Mouse (Mus musculus) adrenal gland, postnatal 4 days (tissue): ENCODE results near the gene Snrnp35. TPM values are rescaled to one million over a fixed set of nuclear protein-coding genes. Genes with fewer than 3 reads are reported as not detected.
A peak's percentile ranks its signal among the peaks of the same experiment; 100 is the strongest.

ENCODE experiments used
- DNase-seq, 2 experiments: peaks; one replicate each; pipeline ENCODE4 v3.0.0; 2021 to 2022; ENCODE audit warnings: low spot score in 2 of 2, mixed read lengths in 2 of 2
- total RNA-seq, 2 experiments: library from RNA; stranded (reverse); gene quantifications; 2 replicates each; pipeline ENCODE4 v1.2.3; 2021

The Snrnp35 gene
- total RNA-seq, 2 experiments from 2014 or later: 17.6 to 22.7 TPM

DNA sequence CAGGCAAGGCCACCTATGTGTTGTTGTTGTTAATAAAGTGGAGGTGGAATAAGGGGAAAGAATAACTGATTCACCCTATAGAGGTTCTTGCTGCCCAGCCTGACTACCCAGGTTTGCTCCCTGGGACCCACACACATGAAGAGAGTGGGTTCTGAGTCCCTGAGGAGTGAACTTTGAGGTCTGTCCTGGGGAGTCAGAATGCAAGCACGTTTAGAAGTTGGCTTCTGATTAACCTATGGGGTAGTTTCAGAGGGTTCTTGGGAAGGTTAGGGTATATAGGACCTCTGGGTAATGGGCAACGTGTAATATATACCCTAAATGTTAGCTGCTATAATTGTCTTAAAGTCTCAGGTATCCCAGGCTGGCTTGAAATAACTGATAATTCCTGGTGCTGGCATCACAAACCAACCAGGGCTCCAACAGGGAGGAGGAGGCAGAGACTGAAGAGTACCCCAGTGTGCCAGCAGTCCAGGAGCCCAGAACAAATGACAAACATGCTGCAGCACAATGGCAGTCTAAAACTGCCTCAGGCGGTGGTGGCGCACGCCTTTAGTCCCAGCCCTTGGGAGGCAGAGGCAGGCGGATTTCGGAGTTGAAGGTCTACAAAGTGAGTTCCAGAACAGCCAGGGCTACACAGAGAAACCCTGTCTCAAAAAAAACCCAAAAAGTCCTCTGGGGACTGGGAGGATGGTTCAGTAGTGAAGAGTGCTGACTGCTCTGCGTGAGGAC lies 20.5 kb upstream of the Snrnp35 start:
- DNase-seq: no peak

DNA sequence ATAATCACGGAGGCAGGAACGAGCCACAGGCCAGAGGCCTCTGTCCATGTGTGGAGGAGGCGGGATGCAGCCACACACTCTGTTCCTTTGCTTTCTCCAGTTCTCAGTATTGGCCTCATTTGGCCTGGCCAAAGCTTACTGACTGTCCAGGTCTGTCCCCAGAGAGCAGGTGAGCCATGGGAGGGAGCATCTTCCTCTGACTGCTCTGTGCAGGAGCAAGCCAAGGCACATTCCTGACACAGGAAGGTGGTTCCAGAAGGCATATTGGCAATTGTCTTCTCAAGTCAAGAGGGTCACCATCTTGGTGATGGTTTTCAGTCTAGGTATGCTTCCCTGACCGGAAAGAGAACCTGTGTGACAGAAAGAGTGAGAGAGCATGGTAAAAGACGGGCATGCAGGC lies 19.5 kb upstream of the Snrnp35 start:
- DNase-seq: no peak

DNA sequence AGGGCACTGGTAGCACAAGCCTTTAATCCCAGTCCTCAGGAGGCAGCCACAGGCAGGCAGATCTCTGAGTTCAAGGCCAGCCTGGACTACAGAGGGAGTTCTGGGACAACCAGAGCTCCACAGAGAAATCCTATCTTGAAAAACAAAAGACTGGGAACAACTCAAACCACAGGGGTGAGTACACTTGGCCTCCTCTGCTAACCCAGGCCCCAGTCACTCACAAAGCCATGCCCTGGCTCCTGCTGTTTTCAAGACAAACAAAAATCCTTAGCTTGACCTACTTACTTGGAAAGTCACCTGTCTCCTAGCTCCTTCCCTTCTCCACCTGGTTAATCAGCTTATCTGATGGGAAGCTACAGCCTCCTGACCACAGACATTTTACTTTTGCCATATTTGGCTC lies 18.0 kb upstream of the Snrnp35 start:
- no peak for DNase-seq

DNA sequence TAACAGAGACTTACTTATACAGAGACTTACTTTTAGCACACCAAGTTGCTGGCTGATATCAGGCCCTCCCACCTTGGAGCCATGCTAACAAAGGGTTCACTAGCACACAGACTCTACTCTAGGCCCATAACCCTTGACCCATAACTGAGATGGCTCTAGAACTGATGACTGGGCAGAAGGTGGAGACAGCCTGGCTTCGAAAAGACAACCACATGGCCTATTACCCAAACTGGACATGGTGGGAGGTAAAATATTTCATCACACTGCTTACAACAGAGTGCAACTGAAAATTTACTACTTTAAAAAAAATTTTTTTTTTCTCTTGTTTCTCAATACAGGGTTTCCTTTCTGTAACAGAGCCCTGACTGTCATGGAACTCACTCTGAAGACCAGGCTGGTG lies 15.2 kb upstream of the Snrnp35 start:
- no peak for DNase-seq

DNA sequence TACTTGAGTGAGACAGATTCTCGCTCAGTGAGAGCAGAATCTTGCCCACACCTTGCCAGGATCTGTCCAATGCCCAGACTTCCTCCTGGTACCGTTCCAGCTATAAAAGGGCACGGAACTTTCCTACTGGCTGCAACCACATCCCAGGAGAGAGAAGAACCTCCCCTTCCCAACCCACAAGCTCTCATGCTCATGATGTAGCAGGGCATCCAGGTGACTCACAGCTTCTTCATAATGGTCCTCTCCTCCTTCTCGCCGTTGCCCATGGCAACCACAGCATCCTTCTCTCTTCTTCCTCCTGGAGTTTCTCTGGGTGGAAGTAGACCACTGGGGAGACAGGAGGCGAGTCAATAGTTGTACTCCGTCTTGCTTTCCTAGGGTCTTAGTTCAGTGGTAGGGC lies 14.6 kb upstream of the Snrnp35 start:
- DNase-seq: no peak

DNA sequence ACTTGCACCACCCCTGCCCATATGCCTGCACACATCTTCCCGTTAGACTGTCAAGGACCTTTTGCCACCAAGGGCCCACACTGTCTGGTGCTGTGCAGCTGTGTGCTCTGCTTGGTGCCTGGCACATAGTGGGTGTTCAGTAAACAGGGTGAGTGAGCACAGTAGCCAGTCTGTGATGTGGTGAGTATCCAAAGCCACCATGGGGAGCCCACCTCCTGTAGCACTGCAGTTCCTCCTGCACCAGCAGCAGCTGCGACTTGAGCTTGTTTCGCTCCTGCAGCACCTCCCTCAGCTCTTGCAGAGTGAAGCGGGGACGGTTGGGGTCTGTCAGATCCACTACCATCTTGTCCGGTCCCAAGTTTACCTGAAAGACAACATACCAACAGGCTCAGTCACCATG lies 13.4 kb upstream of the Snrnp35 start:
- no peak for DNase-seq

DNA sequence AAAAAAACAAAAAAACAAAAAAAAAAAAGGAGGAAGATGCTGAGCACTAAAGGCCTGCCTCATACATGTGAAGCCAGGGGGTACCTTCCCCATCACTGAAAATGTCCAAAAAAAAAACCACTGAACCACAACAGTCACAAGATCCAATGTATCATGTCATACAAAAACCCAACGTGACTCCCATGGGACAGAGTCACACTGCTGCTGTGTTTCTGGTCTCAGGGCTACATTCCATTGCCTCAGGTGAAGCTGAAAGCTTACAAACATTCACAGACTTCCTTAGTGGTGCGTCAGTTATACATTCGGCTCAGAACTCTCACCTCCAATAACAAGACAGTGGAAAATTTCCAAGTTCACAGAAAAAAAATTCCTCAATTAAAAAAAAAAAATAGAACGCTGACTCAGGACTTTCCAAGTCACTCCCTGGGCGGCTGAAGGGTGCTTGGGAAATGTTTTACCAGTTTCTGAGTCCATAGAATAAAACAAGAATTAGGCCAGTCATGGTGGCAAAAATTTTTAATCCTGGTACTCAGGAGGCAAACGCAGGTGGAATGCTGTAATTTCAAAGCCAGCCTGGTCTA lies 12.3 kb upstream of the Snrnp35 start:
- DNase-seq: no peak

DNA sequence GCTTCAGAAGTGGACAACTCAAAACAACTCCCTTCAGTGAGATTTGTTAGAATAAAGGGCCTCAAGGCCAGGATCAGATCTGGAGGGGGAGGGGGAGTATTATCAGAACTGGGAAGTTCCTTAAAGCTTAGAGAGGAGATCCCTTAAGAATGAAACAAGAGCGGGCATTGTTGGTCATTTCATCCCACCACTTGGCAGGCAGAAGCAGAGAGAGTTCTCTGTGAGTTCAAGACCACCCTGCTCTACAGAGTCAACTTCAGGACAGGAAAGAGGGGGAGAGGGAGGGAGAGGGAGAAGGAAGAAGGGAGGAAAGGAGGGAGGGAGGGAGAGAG lies 4.1 kb upstream of the Snrnp35 start:
- DNase-seq: no peak

DNA sequence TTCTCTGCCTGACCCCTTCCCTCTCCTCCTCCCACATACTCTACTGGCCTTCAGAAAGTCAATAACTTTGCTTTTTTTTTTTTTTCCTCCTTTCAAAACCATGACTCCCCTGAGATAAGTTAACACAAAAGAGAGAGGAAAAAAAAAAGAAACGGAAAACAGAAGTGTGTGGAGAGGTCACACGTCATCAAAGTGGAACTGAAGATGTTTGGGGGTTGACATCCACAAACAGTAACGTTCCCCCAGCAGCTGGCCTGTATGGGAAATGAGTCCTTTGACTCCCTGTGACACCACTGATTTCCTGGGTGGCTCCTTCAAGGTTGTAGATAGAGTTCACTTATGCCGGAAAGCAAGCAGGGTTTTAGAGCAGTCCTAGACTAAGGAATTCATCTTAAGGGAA lies 2.8 kb upstream of the Snrnp35 start:
- DNase-seq: no peak

DNA sequence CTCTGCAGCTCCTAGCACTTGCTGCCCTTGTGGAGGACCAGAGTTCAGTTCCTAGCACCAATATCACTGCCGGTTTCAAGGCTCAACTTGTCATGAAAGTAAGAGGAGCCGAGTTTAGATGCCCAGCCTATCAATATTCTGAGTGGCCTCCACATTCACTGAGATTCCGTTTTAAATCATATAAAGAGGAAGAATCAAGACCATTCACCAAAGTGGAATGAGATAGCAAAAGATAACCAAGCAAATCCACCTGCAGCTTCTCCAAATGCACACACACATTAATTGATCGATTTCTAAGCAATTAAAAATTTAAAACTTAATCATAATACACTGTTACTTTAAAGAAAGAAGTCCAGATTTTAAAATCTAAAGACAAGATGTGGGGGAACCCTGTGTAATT lies 1.2 kb upstream of the Snrnp35 start:
- no peak for DNase-seq

DNA sequence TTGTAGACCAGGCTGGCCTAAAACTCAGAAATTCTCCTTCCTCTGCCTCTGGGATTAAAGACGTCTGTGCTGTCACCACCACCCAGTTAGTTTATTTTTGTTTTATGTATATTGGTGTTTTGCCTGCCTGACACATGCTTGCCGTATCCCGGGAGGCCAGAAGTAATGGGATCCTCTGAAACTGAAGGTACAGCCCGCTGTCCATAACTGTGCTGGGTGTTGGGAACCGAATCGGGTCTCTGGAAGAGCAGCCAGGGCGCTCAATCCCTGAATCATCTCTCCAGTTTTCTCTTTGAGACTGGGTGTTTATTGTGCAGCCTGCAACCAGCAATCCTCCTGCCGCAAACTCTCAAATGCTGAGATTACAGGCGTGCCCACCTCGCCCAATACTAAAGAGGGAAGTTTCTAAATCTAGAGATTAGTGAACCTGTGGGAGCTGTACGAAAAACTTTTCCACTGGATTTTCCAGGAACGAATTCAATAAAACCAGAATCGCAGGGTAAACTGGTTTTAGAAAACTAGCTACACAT lies 433 bp upstream of the Snrnp35 start:
- no peak for DNase-seq

DNA sequence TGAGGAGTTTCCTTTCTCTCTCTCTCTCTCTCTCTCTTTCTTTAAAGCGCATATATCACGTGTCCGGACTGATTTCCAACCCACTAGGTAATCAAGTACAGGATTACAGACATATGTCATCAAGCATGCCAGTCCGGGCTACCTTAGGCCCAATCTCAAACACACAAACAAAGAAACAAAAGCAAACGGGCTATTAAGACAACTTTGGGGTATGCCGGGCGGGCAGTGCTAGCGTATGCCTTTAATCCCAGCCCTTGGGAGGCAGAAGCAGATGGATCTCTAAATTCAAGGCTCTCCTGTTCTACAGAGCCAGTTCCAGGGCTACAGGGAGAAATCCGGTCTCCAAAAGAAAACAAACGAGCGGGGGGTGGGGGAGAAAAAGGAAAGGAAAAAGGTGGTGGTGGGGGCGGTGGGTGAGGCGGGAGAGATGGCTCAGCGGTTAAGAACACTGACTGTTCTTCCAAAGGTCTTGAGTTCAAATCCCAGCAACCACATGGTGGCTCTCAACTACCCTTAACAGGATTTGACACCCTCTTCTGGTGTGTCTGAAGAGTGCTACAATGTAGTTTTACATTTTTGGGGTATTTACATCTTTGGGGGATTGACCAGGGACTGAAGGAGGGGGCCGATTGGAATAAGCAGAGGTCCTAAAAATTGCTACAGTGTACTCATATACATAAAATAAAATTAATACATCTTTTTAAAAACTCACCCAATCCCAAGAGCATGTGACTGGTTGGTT lies 892 bp downstream of the Snrnp35 start:
- no peak for DNase-seq

DNA sequence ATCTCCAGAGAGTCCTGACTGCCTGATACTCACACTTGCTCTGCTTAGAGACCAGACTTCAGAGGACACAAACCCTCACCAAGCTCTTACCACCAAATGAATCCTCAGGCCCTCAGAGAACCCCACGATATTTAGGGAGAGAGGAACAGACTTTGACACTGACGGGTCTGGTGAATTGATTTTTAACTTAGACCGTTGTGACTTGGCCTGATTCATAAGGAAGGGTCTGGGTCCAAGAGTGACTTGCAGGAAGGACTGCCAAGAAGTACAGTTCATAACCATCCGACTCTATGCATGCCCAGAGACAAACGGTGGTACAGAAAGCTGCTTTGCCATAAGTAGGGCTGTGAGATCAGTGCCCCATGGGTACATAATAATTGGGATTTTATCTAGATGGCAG lies 2.7 kb downstream of the Snrnp35 start:
- DNase-seq: no peak

DNA sequence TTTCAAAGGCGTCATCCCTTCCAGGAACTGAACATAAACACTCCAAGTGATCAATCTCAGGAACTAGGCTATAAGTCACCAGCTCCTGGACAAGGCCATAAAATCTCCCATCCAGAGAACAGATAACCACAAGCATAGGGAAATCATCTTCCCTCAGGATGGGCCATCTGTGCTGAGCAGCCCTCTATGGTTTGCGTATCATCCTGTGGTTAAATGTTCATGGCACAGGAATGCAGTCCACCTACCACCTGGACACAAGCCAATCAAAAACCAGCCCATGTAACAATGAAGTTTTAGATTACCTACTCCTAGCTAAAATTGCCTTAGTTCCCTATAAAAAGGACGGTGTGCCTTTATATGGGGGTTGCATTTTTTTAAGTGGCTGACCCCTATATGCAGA lies 6.0 kb downstream of the Snrnp35 start:
- DNase-seq: no peak

DNA sequence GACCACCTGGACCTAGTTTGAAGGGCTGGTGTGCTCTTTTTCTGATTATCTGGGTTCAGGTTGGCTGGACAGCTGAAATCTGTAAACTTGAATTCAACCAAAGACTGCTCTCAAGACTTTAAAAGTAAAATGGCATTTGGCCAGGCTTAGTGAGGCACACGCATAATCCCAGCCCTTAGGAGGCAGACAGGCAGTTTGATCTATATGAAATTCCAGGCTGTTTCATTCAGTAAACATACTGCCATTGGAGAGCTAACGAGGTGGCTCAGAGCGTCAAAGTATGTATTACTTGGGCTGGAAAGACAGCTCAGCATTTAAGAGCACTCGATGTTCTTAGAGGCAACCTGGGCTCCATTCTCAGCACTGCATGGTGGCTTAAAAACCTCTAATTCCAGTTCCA lies 8.8 kb downstream of the Snrnp35 start:
- DNase-seq: no peak

DNA sequence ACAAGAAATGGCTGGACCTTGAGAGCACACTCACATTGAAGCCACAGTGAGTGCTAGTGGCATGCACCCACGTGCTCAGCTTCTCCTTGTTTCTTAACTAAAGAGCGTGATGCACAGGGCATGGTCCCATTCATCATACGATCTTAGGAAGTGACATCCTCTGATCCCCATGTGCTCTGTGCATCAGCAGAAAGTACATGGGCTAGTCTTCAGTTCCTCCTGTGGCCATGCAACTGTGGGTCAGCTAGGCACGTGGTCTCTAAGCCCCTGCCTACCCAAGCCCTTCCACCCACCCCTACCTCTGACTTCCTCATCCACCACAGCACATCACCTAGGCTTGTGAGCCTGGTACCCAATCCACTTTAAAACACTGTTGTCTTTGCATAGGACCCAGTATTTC lies 9.7 kb downstream of the Snrnp35 start:
- no peak for DNase-seq

DNA sequence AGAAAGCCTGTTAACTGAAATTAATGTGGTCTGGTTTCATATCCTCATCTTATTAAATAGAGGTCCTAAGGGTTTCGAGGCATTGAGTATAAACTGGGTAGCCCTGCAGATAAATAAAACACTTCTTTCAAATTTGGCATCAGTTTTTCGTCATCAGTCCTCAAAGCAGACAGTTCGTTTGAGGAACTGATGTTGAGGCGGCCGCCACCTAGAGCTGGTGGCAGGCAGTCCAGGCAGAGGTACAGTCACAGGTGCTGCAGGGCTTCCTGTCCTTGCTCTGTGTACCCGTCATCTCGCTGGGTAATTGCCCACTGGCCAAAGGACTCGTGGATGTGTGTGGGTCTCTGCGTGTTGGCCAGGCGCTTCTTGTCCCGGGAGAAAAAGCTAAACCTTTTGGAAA lies 10.5 kb downstream of the Snrnp35 start:
- DNase-seq: no peak

DNA sequence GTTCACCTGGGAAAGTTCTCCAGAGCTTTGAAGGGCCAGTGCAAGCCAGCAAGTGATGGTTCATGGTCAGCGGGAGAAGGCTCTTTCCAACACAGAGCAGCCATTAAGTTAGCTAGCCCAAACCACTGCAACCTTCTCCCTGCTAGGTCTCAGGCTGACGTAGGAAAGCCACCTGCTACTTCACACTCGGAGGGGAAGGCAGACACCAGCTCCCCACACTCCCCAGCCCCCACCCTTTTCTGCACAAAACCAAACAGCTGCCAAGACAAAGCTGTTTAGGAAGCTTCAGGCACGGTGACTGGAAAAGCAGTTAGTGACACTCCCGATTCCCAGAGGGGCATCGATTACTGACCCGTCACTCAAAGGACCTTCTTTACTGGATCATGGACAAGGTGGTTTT lies 12.6 kb downstream of the Snrnp35 start:
- no peak for DNase-seq

DNA sequence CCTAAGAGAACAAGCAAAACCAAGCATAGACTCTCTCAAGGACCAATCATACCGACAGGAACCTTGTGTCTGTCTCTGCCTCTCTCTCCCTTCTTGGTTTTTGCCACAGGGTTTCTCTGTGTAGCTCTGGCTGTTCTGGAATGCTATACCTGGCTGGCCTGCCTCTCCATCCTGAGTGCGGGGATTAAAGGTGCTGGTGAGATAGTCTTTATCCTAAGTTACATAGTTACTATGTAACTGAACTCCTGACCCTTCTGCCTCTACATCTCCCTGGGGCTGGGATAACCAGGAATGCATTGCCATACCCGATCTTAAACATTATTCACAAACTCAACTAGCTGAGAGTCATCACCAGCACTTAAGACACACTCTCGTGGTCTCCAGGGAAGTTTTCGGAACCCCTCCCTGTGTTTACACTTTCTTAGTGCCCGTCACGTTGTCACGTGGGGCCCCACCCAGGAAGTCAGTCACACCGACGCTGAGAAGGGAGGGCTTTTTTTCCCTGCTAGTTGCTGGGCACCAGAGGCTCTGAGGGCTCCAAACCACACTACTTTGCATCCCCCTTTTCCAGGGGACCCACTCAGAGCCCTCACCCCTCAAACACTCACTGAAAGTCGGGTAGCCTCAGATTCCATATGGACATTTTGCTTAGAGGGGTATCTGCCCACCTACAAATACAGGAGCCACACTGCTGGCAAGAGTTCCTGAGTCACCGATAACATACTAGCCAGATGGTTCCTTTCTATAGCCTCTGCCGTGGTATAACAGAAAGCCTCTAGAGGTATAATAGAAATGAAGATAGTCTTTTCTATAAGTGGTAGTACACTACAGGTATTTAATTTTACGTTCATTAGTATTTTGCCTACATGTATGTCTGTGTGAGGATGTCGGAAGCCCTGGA lies 13.9 kb downstream of the Snrnp35 start:
- no peak for DNase-seq

DNA sequence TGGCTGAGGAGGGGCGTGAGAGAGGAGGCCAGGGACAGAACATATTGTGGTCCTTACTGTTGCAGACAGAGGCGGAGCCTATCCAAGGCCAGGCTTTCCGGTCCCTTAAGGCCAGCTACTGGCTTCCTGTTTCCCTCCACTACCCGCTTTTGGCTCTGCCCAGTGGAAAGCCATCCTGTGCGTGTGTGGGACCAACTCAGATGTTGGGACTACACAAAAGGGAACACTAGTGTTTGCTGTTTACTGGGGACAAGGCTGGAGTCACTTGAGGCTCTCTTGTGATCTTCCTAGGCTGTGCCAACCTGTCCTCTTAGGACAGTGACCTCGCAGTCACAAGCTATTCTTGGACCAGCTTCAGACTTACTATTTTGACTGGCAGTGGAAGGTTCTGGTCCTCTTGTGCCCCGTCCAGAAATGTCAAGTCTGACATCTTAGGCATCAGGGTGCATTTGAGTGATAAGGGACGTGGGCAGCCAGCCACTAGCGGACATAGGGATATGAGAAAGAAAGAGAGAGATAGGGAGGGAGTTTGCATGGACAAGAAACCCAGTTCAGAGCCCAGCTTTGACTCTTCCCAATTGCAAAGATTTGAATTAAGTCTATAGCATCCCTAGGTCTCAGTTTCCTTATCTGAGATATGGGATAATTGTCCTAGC lies 15.4 kb downstream of the Snrnp35 start:
- peak in 1 of 2 experiments; percentile 29 for DNase-seq

DNA sequence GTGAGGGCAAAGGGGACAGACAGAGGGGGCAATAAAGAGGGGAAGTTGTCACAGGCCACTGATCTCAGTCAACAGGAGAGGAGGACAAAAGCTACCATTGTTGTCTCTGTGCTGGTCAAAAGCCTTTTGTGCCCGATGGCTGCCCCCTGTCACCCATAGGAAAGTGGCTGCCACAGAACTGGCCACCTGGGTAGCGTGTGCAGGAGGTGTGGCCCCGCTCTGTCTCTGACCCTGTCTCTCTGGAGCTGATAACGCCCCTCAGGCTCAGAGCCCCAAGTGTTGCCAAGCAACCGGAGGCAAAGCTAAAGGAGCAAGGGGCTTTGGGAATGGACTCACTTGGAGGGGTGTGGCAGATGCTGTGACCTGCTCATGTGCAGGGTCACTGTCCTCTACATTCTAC lies 16.1 kb downstream of the Snrnp35 start:
- DNase-seq: no peak
